Mouse (Mus musculus) urinary bladder, adult 18-20 months (tissue): ENCODE results near the gene Rpl7a.

ENCODE experiments used
- DNase-seq, 2 experiments: peaks; one replicate each; pipeline ENCODE4 v3.0.0; 2022; ENCODE audit warnings: low spot score in 2 of 2, mixed read lengths in 2 of 2

Gene Rpl7a

DNA sequence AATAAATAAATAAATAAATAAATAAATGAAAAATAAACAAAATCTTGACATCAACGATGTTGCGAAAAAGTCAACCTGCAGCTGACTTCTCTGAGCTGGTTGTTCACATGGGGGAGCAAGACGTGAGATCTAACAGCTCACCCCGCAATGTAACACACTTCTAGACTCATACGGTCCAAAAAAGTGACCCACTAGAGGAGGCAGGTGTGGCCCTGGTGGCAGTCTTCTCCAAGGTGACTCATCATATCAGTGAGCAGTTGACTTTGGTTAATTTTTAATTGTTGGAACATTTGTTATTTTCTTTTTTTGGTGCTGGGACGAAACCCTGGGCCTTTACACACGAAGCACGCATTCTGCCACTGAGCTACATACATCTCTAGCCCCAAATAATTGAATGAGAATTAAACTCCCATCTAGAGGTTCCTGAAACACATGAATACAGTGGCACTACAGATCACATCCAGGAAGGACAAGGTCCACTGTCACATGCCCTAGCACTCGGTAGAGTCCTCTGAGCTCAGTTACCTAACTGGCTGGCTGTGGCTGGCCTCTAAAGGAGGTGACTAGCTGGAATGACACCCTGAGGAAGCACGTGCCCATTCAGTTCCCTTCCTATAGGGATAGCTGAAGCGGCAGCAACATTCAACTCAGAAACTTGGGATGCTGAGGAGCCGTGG, 46.4 kb downstream of the Rpl7a start:
- no peak for DNase-seq

DNA sequence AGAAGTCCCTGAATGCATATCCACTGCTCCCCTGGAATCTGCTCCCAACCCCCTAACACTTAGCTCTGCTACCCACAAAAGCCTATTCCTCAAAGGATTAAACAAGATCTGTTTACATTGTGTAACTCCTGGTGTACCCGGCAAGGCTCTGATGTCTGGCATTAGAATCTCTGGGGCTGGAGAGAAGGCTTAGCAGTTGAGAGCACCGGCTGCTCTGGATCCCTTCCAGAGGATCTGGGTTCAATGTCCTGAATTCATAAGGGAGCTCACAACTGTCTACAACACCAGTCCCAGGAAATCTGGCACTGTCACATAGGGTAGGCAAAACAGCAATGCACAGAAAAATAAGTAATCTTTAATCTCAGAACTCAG, 46.9 kb downstream of the Rpl7a start:
- no peak for DNase-seq

DNA sequence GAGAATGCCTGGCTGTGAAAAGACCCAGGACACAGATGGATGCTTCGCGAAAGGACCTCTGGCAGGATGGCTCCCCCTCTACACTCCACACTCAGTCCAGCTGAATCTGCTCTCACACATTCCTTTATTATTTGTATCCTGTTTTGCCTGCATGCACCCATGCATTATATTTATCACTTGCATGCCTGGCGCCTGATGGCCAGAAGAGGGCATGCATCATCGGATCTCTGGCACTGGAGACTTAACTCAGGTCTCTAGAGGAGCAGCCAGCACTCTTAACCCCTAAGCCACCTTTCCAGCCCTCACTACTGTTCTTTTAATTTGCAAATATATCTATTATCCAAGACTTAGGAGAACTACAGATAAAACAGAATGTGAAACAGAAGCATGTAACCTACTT, 50.2 kb downstream of the Rpl7a start:
- no peak for DNase-seq
